Mouse (Mus musculus): ENCODE measurements around the gene Fyb2.

GRCm38 (mm10) chr4:104988709-104989108 is 75.5 kb downstream of the Fyb2 start:
- TF ChIP-seq CTCF (IDR thresholded peaks at IDR 0.05; ENCODE audit: low read depth) (no peak), EP300 (IDR thresholded peaks at IDR 0.05; ENCODE audit: low read depth) (no peak)

Measured in liver, postnatal 0 days (tissue).